Mouse (Mus musculus) mouse embryonic stem cell (cell line): ENCODE data around the gene Tenm3.

ENCODE experiments used
- in situ Hi-C, 2 experiments: fragments of 300-500 bp; cut with MboI; formaldehyde crosslinking; loops; 1 replicate in 1 of 2; 3 replicates in 1 of 2; pipeline ENCODE4 v1.14.3; 2019 to 2020; ENCODE audit warnings: low sequenced_read_pairs in 2 of 2, low pct_unique_long_range_greater_than_20kb in 1 of 2, mixed read lengths in 1 of 2; ENCODE audit not compliant: unreplicated experiment in 1 of 2

Tenm3 gene

GRCm38 (mm10) chr8:48843931-48844285 lies at the start of gene Tenm3:
Gene Tenm3 (minus strand): TSS chr8:48843951.
- in situ Hi-C loops = no loop called here

- in situ Hi-C loops = no loop called here
Observed at GRCm38 (mm10) chr8:48890216-48890765, 46.5 kb upstream of the Tenm3 start.

GRCm38 (mm10) chr8:48884270-48884669 lies 40.5 kb upstream of the Tenm3 start:
- in situ Hi-C loops = no loop called here

- in situ Hi-C loops = no loop called here
Observed at GRCm38 (mm10) chr8:48880585-48880984, 36.8 kb upstream of the Tenm3 start.

- in situ Hi-C loops = no loop called here
Observed at GRCm38 (mm10) chr8:48865972-48866371, 22.2 kb upstream of the Tenm3 start.

- in situ Hi-C loops = no loop called here
Observed at GRCm38 (mm10) chr8:48865485-48865884, 21.7 kb upstream of the Tenm3 start.

- in situ Hi-C loops = no loop called here
Observed at GRCm38 (mm10) chr8:48850223-48851010, 6.7 kb upstream of the Tenm3 start.

GRCm38 (mm10) chr8:48849091-48849616 lies 5.4 kb upstream of the Tenm3 start:
- in situ Hi-C loops = no loop called here

- in situ Hi-C loops = no loop called here
Observed at GRCm38 (mm10) chr8:48844961-48845360, 1.2 kb upstream of the Tenm3 start.

- in situ Hi-C loops = no loop called here
Observed at GRCm38 (mm10) chr8:48844370-48844905, 687 bp upstream of the Tenm3 start.

- in situ Hi-C loops = no loop called here
Observed at GRCm38 (mm10) chr8:48842991-48843930, 490 bp downstream of the Tenm3 start.

GRCm38 (mm10) chr8:48842516-48842990 lies 1.2 kb downstream of the Tenm3 start:
- in situ Hi-C loops = no loop called here

GRCm38 (mm10) chr8:48842035-48842434 lies 1.7 kb downstream of the Tenm3 start:
- in situ Hi-C loops = no loop called here

- in situ Hi-C loops = no loop called here
Observed at GRCm38 (mm10) chr8:48835745-48836144, 8.0 kb downstream of the Tenm3 start.

GRCm38 (mm10) chr8:48827454-48827853 lies 16.3 kb downstream of the Tenm3 start:
- in situ Hi-C loops = no loop called here

- in situ Hi-C loops = no loop called here
Observed at GRCm38 (mm10) chr8:48825666-48826065, 18.1 kb downstream of the Tenm3 start.

GRCm38 (mm10) chr8:48822291-48822690 lies 21.5 kb downstream of the Tenm3 start:
- in situ Hi-C loops = no loop called here

GRCm38 (mm10) chr8:48819962-48820361 lies 23.8 kb downstream of the Tenm3 start:
- in situ Hi-C loops = no loop called here

GRCm38 (mm10) chr8:48819348-48819747 lies 24.4 kb downstream of the Tenm3 start:
- in situ Hi-C loops = no loop called here
